Mouse (Mus musculus): ENCODE data around the gene Plekha4. TPM values are rescaled to one million over a fixed set of nuclear protein-coding genes. Genes with fewer than 3 reads are reported as not detected.

Gene Plekha4
- total and polyA plus RNA-seq, 3 experiments: 2.9 to 6.7 (median 3.2) TPM

- WGBS: 73% methylated on average over 7 of the region's 7 CpGs
- Histone ChIP-seq H3K9ac (ENCODE audit: low read depth, low read length) (no peak overlapping the region), H3K27me3 (ENCODE audit: control insufficient read depth, insufficient read depth, low read length) (no peaks in the 10 kb centered on the region), H3K36me3 (ENCODE audit: control insufficient read depth, insufficient read depth, low read length) (no peaks in the 10 kb centered on the region), H3K79me2 (replicated peaks; ENCODE audit: control insufficient read depth, insufficient read depth, low read length) (no peaks in the 10 kb centered on the region), H3K4me3 (no peak overlapping the region), H3K4me1 (ENCODE audit: control insufficient read depth, insufficient read depth, low read length) (peaks cover 4% of the 10 kb centered on the region), H3K27ac (no peak overlapping the region)
- TF ChIP-seq POLR2A (IDR thresholded peaks at IDR 0.05; ENCODE audit: insufficient read depth, low read depth, low read length): no peak
- no peak for TF ChIP-seq EP300 (IDR thresholded peaks at IDR 0.05; ENCODE audit: insufficient read depth, low read depth, low read length)
- TF ChIP-seq CTCF (IDR thresholded peaks at IDR 0.05): no peak
- no peak for DNase-seq
- intact Hi-C loops (cut with DNase I): no loop called here
These were observed 36.6 kb upstream of the Plekha4 start for GRCm38 (mm10) chr7:45489578-45489977.

GRCm38 (mm10) chr7:45490822-45491221, 35.3 kb upstream of the Plekha4 start:
- intact Hi-C loops (cut with DNase I): no loop called here
- Histone ChIP-seq H3K4me1 (ENCODE audit: control insufficient read depth, insufficient read depth, low read length) (peaks cover 4% of the 10 kb centered on the region), H3K9ac (ENCODE audit: low read depth, low read length) (no peak overlapping the region), H3K79me2 (replicated peaks; ENCODE audit: control insufficient read depth, insufficient read depth, low read length) (no peaks in the 10 kb centered on the region), H3K4me3 (no peak overlapping the region), H3K27ac (peak overlapping the region; percentile 41; the same call in 1 of the 2 replicates), H3K27me3 (ENCODE audit: control insufficient read depth, insufficient read depth, low read length) (no peaks in the 10 kb centered on the region), H3K36me3 (ENCODE audit: control insufficient read depth, insufficient read depth, low read length) (no peaks in the 10 kb centered on the region)
- DNase-seq: no peak
- 54% methylated on average over 9 of the region's 9 CpGs for WGBS
- TF ChIP-seq EP300 (IDR thresholded peaks at IDR 0.05; ENCODE audit: insufficient read depth, low read depth, low read length) (no peak), CTCF (IDR thresholded peaks at IDR 0.05) (no peak), POLR2A (IDR thresholded peaks at IDR 0.05; ENCODE audit: insufficient read depth, low read depth, low read length) (no peak)

GRCm38 (mm10) chr7:45491264-45491663, 34.9 kb upstream of the Plekha4 start:
- H3K36me3 ChIP-seq (ENCODE audit: control insufficient read depth, insufficient read depth, low read length): no peaks in the 10 kb centered on the region
- no peak overlapping the region for H3K4me3 ChIP-seq
- no peaks in the 10 kb centered on the region for H3K27me3 ChIP-seq (ENCODE audit: control insufficient read depth, insufficient read depth, low read length)
- TF ChIP-seq CTCF (IDR thresholded peaks at IDR 0.05) (no peak), POLR2A (IDR thresholded peaks at IDR 0.05; ENCODE audit: insufficient read depth, low read depth, low read length) (0 out of 2 replicates have a peak, but pooled peaks have one; percentile 8), EP300 (IDR thresholded peaks at IDR 0.05; ENCODE audit: insufficient read depth, low read depth, low read length) (no peak)
- no peak overlapping the region for H3K9ac ChIP-seq (ENCODE audit: low read depth, low read length)
- peaks cover 4% of the 10 kb centered on the region for H3K4me1 ChIP-seq (ENCODE audit: control insufficient read depth, insufficient read depth, low read length)
- 15% methylated on average over 3 of the region's 3 CpGs for WGBS
- H3K27ac ChIP-seq: peak overlapping the region; percentile 41; the same call in 1 of the 2 replicates
- intact Hi-C loops (cut with DNase I): no loop called here
- no peaks in the 10 kb centered on the region for H3K79me2 ChIP-seq (replicated peaks; ENCODE audit: control insufficient read depth, insufficient read depth, low read length)
- no peak for DNase-seq

- 93% methylated on average over 8 of the region's 8 CpGs for WGBS
- Histone ChIP-seq H3K79me2 (replicated peaks; ENCODE audit: control insufficient read depth, insufficient read depth, low read length) (no peaks in the 10 kb centered on the region), H3K4me1 (ENCODE audit: control insufficient read depth, insufficient read depth, low read length) (peaks cover 4% of the 10 kb centered on the region), H3K27ac (peak overlapping the region; percentile 82), H3K27me3 (ENCODE audit: control insufficient read depth, insufficient read depth, low read length) (no peaks in the 10 kb centered on the region), H3K36me3 (ENCODE audit: control insufficient read depth, insufficient read depth, low read length) (no peaks in the 10 kb centered on the region), H3K9ac (ENCODE audit: low read depth, low read length) (no peak overlapping the region), H3K4me3 (no peak overlapping the region)
- intact Hi-C loops (cut with DNase I): loop anchor here (2.0 kb wide), 1 partner anchor 32 kb away; no protein-coding TSS in a partner anchor
- no peak for DNase-seq
- TF ChIP-seq EP300 (IDR thresholded peaks at IDR 0.05; ENCODE audit: insufficient read depth, low read depth, low read length) (no peak), POLR2A (IDR thresholded peaks at IDR 0.05; ENCODE audit: insufficient read depth, low read depth, low read length) (no peak), CTCF (IDR thresholded peaks at IDR 0.05) (no peak)
These were observed 33.8 kb upstream of the Plekha4 start for GRCm38 (mm10) chr7:45492225-45492844.

- H3K9ac ChIP-seq (ENCODE audit: low read depth, low read length): no peak overlapping the region
- H3K79me2 ChIP-seq (replicated peaks; ENCODE audit: control insufficient read depth, insufficient read depth, low read length): no peaks in the 10 kb centered on the region
- TF ChIP-seq CTCF (IDR thresholded peaks at IDR 0.05): no peak
- peak; percentile 58; the same call in 1 of the 2 replicates for TF ChIP-seq EP300 (IDR thresholded peaks at IDR 0.05; ENCODE audit: insufficient read depth, low read depth, low read length)
- TF ChIP-seq POLR2A (IDR thresholded peaks at IDR 0.05; ENCODE audit: insufficient read depth, low read depth, low read length): no peak
- DNase-seq: peak; percentile 52 to 62
- intact Hi-C loops (cut with DNase I): loop anchor here (2.0 kb wide), 1 partner anchor 32 kb away; no protein-coding TSS in a partner anchor
- no peak overlapping the region for H3K4me3 ChIP-seq
- peak overlapping the region; percentile 82 for H3K27ac ChIP-seq
- H3K27me3 ChIP-seq (ENCODE audit: control insufficient read depth, insufficient read depth, low read length): no peaks in the 10 kb centered on the region
- WGBS: 57% methylated on average over 5 of the region's 5 CpGs
- no peaks in the 10 kb centered on the region for H3K36me3 ChIP-seq (ENCODE audit: control insufficient read depth, insufficient read depth, low read length)
- H3K4me1 ChIP-seq (ENCODE audit: control insufficient read depth, insufficient read depth, low read length): peaks cover 4% of the 10 kb centered on the region
These were observed 33.2 kb upstream of the Plekha4 start for GRCm38 (mm10) chr7:45492951-45493350.

GRCm38 (mm10) chr7:45494548-45494947, 31.6 kb upstream of the Plekha4 start:
- no peak overlapping the region for H3K9ac ChIP-seq (ENCODE audit: low read depth, low read length)
- peak overlapping the region; percentile 82 for H3K27ac ChIP-seq
- H3K4me3 ChIP-seq: no peak overlapping the region
- WGBS: 68% methylated on average over 9 of the region's 9 CpGs
- DNase-seq: peak; percentile 46 to 59
- no peaks in the 10 kb centered on the region for H3K27me3 ChIP-seq (ENCODE audit: control insufficient read depth, insufficient read depth, low read length)
- H3K4me1 ChIP-seq (ENCODE audit: control insufficient read depth, insufficient read depth, low read length): peaks cover 2% of the 10 kb centered on the region
- TF ChIP-seq EP300 (IDR thresholded peaks at IDR 0.05; ENCODE audit: insufficient read depth, low read depth, low read length) (no peak), CTCF (IDR thresholded peaks at IDR 0.05) (no peak), POLR2A (IDR thresholded peaks at IDR 0.05; ENCODE audit: insufficient read depth, low read depth, low read length) (no peak)
- intact Hi-C loops (cut with DNase I): loop anchor here (2.0 kb wide), 1 partner anchor 14 kb away; no protein-coding TSS in a partner anchor
- no peaks in the 10 kb centered on the region for H3K36me3 ChIP-seq (ENCODE audit: control insufficient read depth, insufficient read depth, low read length)
- H3K79me2 ChIP-seq (replicated peaks; ENCODE audit: control insufficient read depth, insufficient read depth, low read length): no peaks in the 10 kb centered on the region

All from heart, adult 2 months (tissue).